17 mouse cellular contexts compared by ENCODE assay signal in the genomic region with DNA sequence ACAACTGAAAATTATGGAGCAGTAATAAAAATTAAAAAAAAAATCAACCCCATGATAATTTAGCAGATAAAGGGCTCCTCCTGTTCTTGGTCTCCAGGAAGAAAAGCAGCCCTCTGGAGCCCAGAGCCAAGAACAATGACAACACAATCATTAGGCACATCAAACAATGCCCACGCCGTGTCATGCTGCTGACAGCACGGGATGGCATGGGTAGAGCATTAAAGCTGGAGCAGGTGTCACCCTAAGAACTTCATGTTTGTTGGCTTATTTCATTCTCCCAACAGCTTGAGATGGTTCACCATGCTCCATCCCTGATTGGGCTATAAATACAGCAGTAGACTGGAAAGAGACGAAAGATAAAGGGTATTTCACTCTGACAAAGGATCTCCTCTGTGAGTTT.
"Had no signal": no experiment of that assay in that cellular context is flagged by ENCODE, and none has a peak within 500 bp of the region (broad histone marks: within the 10 kb centered on the region; RNA-seq: fewer than 3 reads in every experiment).

No protein-coding gene starts in this region.

- H3K4me3 ChIP-seq: lung, embryonic 15.5 days; megakaryocyte, embryonic 14.5 days; midbrain, embryonic 13.5 days; midbrain, embryonic 15.5 days; neural tube, embryonic 12.5 days; stomach, embryonic 15.5 days had no signal

- ATAC-seq: lung, postnatal 0 days; midbrain, embryonic 13.5 days; midbrain, embryonic 15.5 days had no signal

- H3K9ac ChIP-seq: lung, embryonic 15.5 days; midbrain, embryonic 13.5 days; midbrain, embryonic 15.5 days; neural tube, embryonic 12.5 days; stomach, embryonic 15.5 days had no signal

- H3K36me3 ChIP-seq: lung, embryonic 15.5 days; midbrain, embryonic 13.5 days; midbrain, embryonic 15.5 days; neural tube, embryonic 12.5 days; stomach, embryonic 15.5 days had no signal

- DNase-seq: lung, adult 2 months; lung, postnatal 14 days; lung, postnatal 36 days; right cerebral cortex, postnatal 14 days; thymus, adult 2 months; thymus, postnatal 25 days; thymus, postnatal 4 days had no signal

- H3K27me3 ChIP-seq: lung, embryonic 15.5 days; midbrain, embryonic 13.5 days; midbrain, embryonic 15.5 days; neural tube, embryonic 12.5 days; stomach, embryonic 15.5 days had no signal

- H3K9me3 ChIP-seq: lung, embryonic 15.5 days; megakaryocyte, embryonic 14.5 days; midbrain, embryonic 13.5 days; midbrain, embryonic 15.5 days; neural tube, embryonic 12.5 days; stomach, embryonic 15.5 days had no signal

- H3K27ac ChIP-seq: lung, embryonic 15.5 days; macrophage; midbrain, embryonic 13.5 days; midbrain, embryonic 15.5 days; neural tube, embryonic 12.5 days; stomach, embryonic 15.5 days; stomach, postnatal 0 days had no signal

- H3K4me2 ChIP-seq: lung, embryonic 15.5 days; midbrain, embryonic 11.5 days; midbrain, embryonic 13.5 days; midbrain, embryonic 15.5 days; neural tube, embryonic 12.5 days; stomach, embryonic 15.5 days had no signal

- H3K4me1 ChIP-seq: lung, embryonic 15.5 days; megakaryocyte, embryonic 14.5 days; midbrain, embryonic 13.5 days; midbrain, embryonic 15.5 days; stomach, embryonic 15.5 days had no signal
